Mouse (Mus musculus) lung, postnatal 0 days (tissue): ENCODE measurements at regions not wholly inside any gene's neighbourhood (a gene's known extent, or its start where the extent isn't known, plus 50 kb on each side); places are given as distances from the start of the nearest gene placed in this dataset.

Source experiments
- CTCF ChIP-seq: IDR thresholded peaks from 2 replicates; pipeline ENCODE4 v1.5.1; 2016; ENCODE audit warnings: antibody characterized with exemption, mild to moderate bottlenecking
- EP300 ChIP-seq: IDR thresholded peaks from 2 replicates; pipeline ENCODE4 v1.6.1; 2016; ENCODE audit warnings: antibody characterized with exemption, mild to moderate bottlenecking, control low read depth

- TF ChIP-seq CTCF (no peak), EP300 (no peak)
These were observed 355.6 kb upstream of the Ghitm start for GRCm38 (mm10) chr14:37490711-37491110.
